Mouse (Mus musculus) CD4-positive, CD25-positive, alpha-beta regulatory T cell, adult 4 months (primary cell): ENCODE measurements around the gene Crat. TPM values are rescaled to one million over a fixed set of nuclear protein-coding genes. Genes with fewer than 3 reads are reported as not detected.

Source experiments
- ATAC-seq: one replicate; pipeline ENCODE4 v1.8.0; 2017
- polyA plus RNA-seq, 2 experiments: library from polyadenylated mRNA; unstranded; fragments of 100-300 nt; shearing (Covaris generic); gene quantifications; one replicate each; pipeline ENCODE4 v1.2.1; 2017

Crat gene
- polyA plus RNA-seq, 2 experiments from 2014 or later: 1.1 to 2.2 TPM

- ATAC-seq: no peak
These were observed 49.4 kb downstream of the Crat start for GRCm38 (mm10) chr2:30366203-30366602.

- ATAC-seq: no peak
These were observed 50.1 kb downstream of the Crat start for GRCm38 (mm10) chr2:30365281-30366069.

GRCm38 (mm10) chr2:30363773-30364650, 51.6 kb downstream of the Crat start, which contains the start of gene Miga2:
TSS of gene Miga2 (plus strand) at chr2:30364233.
- ATAC-seq: peak; percentile 99

GRCm38 (mm10) chr2:30362865-30363264, 52.7 kb downstream of the Crat start:
- no peak for ATAC-seq

- ATAC-seq: no peak
These were observed 55.0 kb downstream of the Crat start for GRCm38 (mm10) chr2:30360626-30361025.

GRCm38 (mm10) chr2:30358533-30359531, 56.8 kb downstream of the Crat start, which contains the start of gene Sh3glb2:
TSS of gene Sh3glb2 (minus strand) at chr2:30359337.
- ATAC-seq: peak; percentile 75

GRCm38 (mm10) chr2:30357552-30358510, 57.8 kb downstream of the Crat start:
- ATAC-seq: no peak

GRCm38 (mm10) chr2:30356906-30357305, 58.7 kb downstream of the Crat start:
- ATAC-seq: no peak

GRCm38 (mm10) chr2:30356266-30356665, 59.3 kb downstream of the Crat start:
- ATAC-seq: no peak

GRCm38 (mm10) chr2:30355861-30356260, 59.8 kb downstream of the Crat start:
- no peak for ATAC-seq

GRCm38 (mm10) chr2:30351149-30351548, 64.5 kb downstream of the Crat start:
- no peak for ATAC-seq

Other genes starting within 250 kb of the Crat start
- 1 to 10 TPM; 1.3 to 2.5 TPM for gene Endog, start 244.3 kb downstream of the Crat start, polyA plus RNA-seq
- gene Spout1, start 237.4 kb downstream of the Crat start, polyA plus RNA-seq: 10 to 100 TPM; 30.2 to 50.9 TPM
- 10 to 100 TPM in 1 of 2 experiments, 1 to 10 TPM in 1; 9.9 to 13.4 TPM for gene Kyat1, start 210.0 kb downstream of the Crat start, polyA plus RNA-seq
- gene Lrrc8a, start 178.1 kb downstream of the Crat start, polyA plus RNA-seq: 10 to 100 TPM; 27.2 to 36.9 TPM
- under 1 TPM in 1 of 2 experiments, not detected in 1; 0.25 TPM for gene Gm28035, start 175.2 kb downstream of the Crat start, polyA plus RNA-seq
- 1 to 10 TPM; 2.8 to 4.4 TPM for gene Phyhd1, start 149.6 kb downstream of the Crat start, polyA plus RNA-seq
- gene Gm28038, start 134.8 kb downstream of the Crat start, polyA plus RNA-seq: 1 to 10 TPM in 1 of 2 experiments, not detected in 1; 2.4 TPM
- 10 to 100 TPM; 11.3 to 12.8 TPM for gene Dolk, start 129.5 kb downstream of the Crat start, polyA plus RNA-seq
- gene Nup188, start 129.4 kb downstream of the Crat start, polyA plus RNA-seq: 10 to 100 TPM; 23.3 to 44.4 TPM
- gene Sh3glb2, start 56.5 kb downstream of the Crat start, polyA plus RNA-seq: 100 to 1,000 TPM in 1 of 2 experiments, 10 to 100 TPM in 1; 86.1 to 129 TPM
- 1 to 10 TPM; 5.0 to 8.3 TPM for gene Miga2, start 51.6 kb downstream of the Crat start, polyA plus RNA-seq
- gene Dolpp1, start 23.6 kb downstream of the Crat start, polyA plus RNA-seq: 10 to 100 TPM; 16.9 to 28.1 TPM
- 10 to 100 TPM; 37.8 to 86.7 TPM for gene Ptpa, start 226 bp upstream of the Crat start, polyA plus RNA-seq
- gene Ier5l, start 58.4 kb upstream of the Crat start, polyA plus RNA-seq: under 1 TPM in 1 of 2 experiments, not detected in 1; 0.20 TPM
- gene Cstad, start 179.2 kb upstream of the Crat start, polyA plus RNA-seq: 1 to 10 TPM; 2.0 to 5.4 TPM